Mouse (Mus musculus) frontal cortex, postnatal 25 days (tissue): ENCODE data around the gene Abcc3.

Experiments used
- DNase-seq, 2 experiments: peaks; one replicate each; pipeline ENCODE4 v3.0.0; 2022; ENCODE audit warnings: low spot score in 2 of 2

Abcc3 gene

DNA sequence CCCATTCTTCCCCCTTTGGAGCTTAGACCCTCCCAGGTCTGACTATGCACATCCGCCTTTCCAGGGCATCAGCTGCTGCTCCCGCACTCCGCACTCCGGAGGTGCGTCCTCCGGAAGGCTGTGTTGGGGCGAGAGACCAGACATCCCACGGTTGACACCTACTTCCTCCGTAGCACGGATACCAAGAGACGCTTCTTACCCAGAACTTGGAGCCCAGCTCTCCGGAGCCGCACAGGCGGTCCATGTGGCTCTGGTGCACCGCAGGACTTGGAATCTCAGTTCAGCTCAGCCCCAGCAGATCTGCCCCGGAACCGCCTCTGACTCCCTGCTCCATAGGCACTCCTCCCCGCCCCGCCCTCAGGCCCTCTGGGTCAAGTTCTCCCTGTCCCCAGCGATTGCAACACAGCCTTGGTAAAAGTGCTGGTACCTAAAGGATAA is at the start of gene Abcc3:
TSS of gene Abcc3 (minus strand) at position 326 of the 438 bp plus-strand sequence.
- no peak for DNase-seq

DNA sequence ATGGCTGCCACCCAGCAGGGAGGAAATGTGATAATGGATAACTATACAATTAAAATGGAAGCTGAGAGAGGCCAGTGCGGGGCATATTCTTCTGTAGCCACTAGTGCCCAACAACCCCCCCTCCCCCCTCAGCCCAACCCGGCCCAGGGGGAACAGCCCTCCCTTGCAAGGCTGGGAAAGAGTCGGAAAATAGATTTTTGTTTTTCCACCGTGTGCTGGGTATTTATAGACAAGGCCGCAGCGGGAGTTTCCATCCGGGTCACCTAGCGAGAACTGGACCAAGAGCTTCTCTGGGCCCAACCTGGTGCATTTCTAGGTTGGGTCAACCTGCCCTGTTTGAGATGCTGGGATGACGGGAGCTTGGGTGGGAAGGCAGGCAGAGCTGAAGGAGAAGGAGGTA is 49.0 kb upstream of the Abcc3 start:
- no peak for DNase-seq

DNA sequence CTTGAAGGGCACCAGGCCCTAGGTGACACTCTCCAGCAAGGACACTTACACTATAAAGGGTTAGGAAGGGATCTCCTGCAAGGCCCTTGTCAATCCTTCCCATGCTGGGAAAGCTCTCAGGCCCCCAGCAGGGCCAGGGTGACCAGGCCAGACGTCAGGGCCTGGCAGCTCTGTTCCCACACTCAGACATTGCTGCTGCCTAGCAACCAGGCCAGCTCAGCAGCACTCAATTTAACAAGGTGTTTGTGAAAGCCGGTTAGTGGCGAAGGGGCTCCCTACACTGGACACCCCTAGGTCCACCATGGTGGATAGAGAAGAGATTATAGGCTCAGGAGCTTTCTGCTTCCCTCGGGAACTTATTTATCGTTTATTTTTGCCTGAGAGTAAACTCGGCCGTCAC is 48.3 kb upstream of the Abcc3 start:
- no peak for DNase-seq

DNA sequence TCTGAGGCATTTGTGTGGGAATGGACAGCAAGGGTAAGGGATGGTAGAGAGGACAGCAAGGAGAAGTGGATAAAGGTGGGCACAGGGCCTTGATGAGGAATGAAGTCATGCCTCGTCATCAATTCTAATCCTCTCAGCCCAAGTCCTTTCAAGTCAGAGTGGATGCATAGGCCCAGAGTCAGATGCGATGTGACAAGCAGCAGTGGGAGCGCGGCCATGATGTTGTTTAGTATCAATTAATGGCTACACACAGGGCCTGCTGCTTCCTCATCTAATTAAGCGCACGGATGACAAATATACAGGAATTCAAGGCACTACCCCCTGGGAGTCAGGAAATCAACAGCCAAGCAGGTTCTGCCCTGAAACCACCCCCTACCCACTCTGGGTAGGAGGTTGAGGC is 47.6 kb upstream of the Abcc3 start:
- no peak for DNase-seq

DNA sequence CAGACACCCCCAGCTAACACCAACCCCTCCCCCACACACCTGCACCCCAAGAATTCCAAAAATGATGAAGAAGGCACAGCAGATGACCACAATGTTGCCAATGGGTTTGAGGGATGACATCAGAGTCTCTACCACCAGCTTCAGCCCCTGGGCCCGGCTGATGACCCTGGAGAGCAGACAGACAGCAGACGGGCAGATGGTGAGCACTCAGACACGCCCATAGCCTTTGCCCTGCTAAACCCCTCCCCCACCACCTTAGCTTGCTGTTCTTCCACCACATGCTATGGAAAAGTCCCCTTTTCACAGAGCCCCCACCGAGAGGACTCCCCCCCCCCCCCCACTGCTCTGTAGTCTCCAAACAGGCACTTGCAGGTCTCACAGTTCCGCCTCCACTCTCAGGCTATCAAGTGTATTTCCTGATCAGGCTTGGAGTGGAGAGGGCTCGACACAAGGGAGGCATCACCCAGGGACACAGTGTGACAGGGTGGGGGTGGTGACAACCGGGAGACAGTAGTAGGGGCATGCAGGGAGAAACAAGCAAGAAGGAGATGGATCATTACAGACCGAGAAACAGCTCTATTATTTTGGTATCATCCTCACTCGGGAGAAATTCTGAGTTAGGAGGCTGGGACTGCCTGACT is 36.3 kb upstream of the Abcc3 start:
- DNase-seq = no peak

DNA sequence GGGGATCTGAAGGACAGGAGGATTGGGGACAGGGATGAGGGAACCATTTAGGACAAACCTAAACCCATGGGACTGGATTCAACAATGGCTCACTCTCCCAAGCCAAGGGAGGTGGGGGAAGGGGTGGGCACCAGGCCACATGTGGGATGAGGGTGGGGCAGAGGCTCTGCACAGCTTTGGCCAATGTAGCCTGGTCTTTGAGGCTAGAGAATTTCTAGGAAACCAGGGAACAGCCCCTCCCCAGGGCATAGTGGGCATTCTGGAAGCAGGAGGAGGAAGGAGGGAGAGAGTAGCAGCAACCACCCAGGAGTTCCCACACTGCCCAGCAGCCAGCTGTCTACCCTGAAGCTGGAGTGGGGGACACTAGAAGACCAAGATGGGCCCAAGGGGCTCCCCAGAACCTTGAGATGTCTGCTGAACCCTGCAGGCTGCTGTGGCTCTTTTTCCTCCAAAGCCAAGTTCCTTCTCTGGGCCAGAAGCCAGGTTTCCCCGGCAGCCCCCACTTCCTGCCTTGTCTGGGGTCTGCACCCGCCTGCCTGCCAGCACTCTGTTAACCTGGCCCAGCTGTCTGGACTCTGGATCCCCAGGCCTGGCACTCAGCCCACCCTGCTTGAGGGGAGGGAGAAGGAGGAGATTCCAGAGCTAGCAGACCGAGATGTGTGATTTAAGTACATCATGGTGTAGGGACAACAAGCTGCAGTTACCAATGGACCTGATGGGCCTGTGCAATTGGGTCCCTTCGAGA is 35.5 kb upstream of the Abcc3 start:
- no peak for DNase-seq

DNA sequence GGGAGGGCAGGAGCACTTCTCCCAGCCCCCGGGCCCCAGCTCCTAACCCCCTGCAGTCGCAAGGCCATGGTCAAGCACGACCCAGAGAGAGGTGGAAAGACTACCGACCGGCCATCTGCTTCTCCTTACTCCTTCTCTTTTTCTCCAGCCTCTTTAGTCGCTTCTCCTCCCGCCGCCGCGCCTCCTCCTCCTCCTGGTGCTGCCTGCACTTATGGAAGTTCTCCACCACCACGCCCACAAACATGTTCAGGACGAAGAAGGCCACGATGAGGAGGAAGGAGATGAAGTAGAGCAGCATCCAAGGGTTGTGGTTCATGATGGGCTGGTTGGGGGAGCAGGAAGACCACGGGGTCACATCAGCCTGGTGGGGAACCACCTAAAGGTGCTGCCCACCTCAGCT is 32.9 kb upstream of the Abcc3 start:
- no peak for DNase-seq

DNA sequence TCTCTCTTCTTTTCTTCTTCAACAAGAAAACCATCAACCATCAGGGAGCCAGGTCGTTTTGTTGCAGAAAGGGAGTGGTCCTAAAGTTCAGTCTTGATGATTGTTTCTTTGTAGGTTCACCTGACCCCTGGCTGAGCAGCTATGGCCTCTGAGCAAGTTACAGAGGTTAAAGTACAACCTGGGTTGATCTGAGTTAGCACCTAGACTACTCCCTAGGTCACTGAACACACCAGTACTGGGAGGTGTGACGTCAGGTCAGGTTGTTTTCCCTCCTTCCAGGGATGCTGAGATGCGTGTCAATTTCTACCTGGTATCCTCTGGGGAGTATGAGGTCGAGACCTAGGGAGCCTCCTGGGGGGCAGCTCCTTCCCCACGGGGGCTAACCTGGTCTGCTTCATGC is 32.4 kb upstream of the Abcc3 start:
- no peak for DNase-seq

DNA sequence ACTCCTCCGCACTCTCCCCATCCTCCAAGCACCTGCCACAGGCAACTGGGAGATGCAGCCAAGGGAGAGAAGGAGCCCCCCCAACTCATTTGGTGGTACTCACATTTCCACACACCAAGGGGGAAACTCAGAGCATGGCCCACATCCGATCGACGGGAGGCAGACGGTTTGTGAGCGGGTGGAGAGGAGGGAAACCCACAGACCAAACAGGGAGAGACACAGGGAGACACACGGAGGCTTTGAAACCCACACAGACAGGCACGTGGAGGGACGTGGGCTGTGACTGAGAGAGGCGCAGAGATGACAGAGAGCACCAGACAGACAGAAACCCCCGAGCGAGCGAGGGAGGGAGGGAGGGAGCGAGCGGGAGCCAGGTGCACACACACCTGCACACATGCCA is 31.6 kb upstream of the Abcc3 start:
- DNase-seq = no peak

DNA sequence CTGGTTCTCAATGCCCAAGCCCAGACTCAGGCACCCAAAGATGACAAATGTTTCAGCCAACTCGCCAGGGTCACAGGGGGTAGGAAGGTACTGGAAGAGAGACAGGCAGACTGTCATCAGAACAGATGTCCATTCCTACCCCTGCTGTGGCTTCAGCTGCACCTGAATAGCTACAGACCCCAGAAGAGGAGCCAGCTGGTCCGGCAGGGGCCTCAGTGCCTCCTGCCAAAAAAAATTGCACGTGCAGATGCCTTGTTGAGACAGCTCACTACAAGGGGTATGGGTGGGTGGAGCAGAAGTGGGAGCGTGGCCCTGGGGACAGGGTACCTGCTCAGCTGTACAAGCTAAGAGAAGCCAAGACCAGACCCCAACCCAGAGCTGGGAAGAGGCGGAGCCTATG is 31.1 kb upstream of the Abcc3 start:
- no peak for DNase-seq

DNA sequence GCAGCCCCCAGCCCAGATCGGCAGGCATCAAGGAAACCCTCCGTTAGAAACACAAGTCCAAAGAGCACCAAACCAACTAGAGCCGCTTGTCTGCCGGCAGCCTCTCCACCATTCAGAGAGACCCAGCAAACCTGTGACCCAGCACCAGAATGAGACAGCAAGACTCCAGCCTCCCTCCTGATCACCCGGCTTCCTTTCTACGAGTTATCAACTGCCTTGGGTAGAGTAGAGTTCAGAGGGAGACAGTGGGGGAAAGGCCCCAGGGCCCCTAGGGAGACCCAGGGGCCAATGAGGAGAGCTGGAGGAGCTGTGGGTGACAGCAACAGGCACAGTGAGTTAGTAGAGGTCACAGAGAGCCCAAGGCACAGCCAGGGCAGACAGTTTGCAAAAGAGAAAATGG is 28.2 kb upstream of the Abcc3 start:
- no peak for DNase-seq

DNA sequence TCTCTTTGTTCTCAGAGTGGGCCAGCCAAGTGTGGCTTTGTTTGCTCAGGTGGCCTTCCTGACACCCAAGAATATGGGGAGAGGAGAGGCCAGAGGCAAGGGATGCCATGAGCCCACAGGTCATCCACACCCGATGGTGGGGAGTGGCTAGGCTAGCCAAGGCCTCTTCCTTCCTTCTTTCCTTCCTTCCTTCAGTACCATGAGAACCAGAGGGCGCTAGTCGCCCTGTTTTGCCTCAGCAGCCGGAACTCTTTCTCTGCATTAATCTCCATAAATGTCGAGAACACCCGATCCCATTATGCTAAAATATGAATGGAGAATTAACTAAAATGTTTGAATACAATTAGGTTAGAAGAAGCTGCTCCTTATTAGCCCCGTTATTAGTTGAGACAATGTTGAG is 27.5 kb upstream of the Abcc3 start:
- no peak for DNase-seq

DNA sequence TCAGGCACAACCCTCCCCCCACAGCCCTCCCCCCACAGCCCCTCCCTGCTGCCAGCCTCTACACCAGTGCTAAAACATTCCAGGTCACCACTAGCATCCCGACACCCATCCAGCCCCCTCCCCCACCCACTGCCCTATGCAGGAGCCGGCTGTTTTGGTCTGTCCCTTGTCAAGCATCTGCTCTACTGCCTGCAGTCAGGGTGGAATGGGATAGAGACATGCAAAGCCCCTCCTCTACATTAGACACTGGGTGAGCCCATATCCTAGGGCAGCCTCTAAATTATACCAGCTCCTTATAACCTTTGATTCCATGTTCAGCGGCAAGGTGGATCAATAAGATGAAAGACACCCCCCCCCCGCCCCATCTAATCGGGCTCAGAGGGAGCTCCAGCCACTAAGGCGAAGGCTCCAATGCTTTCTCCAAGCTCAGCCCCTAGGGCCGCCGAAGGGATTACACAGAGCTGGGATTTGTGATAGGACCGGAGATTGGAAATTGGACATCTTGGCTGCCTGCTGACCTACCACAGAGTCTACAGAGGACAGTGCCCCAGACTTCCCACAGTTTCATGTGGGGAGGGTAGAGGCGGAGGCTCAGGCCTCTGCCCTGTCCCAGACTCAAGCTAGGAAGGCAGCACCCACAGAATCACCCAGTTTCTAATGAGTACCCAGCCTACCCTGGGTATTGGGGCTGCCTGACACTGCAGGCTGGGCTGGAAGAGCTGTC is 26.4 kb upstream of the Abcc3 start:
- no peak for DNase-seq

DNA sequence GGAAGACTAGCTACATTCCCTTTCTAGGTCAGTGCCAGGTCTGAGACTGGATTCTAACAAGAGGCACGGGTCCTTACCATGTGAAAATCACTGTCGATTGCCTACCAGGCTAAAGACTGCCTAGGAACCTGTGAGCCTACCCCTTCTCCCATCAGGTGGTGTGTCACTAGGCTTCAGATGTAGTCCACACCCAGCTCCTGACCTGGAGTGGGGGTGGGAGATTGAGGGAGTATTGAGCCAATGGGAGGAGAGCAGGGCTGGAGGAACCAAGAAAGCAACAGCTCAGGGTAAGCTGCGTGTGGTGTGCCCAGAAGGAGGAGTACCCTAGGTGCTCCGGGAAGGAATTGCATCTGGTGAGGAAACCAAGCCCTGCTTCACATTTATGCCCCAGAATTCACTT is 21.2 kb upstream of the Abcc3 start:
- no peak for DNase-seq

DNA sequence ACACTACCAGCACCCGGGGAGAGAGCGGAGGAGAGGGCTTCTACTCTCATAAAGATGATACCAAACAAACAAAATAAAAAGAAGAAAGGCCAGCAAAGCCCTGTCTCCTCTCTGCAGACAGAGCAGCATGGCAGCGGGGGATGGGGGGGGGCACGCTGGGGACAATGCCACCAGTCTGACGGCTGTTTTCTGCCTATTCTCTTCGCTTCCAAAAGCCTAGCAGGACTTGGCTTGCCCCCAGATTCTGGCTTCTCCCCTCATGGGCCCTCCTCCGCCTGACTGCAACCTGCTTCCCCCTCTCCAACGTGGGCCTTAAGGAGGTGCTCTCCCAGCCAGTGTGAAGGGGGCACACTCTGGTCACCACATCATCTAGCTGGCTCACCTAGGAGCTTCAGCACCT is 20.7 kb upstream of the Abcc3 start:
- DNase-seq = no peak

DNA sequence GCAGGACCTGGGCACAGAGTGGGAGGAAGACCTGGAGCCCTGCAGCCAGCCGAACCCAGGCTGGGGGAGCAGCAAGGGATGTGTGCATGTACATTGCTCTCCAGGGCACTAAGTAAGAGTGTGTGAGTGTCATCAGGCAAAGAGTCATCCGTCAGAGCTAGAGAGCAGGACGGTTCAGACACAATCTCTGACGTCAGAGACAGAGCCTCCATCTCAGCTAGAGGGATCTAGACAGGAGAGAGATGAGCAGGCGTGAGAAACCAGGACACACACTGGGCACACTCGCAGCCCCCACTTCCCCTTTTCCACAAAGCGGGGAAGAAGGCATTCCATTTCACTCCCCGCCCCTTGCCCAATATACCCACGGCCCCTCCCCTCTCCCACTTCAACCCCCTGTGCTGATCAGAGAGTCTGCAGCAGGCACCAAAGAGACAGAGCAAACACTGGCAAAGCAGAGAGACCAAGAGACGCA is 20.2 kb upstream of the Abcc3 start:
- no peak for DNase-seq

DNA sequence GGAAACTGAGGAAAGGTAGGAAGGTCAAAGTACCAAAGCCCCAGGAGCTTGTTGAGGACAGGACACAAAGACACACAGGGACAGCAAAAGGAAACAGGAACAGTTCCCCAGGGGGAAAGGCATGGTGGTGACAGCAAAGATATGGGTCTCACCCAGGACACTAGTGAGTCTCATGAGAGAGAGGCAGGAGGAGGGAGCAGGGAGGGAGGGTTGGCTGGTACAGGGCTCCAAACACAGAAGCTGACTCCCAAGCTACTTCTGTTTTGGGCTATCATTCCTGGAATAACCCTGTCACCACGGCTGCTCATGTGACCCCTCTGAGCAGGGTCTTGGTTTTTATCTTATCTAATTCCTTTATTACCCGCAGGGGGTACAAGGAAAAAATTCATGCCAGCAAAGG is 19.8 kb upstream of the Abcc3 start:
- DNase-seq = no peak

DNA sequence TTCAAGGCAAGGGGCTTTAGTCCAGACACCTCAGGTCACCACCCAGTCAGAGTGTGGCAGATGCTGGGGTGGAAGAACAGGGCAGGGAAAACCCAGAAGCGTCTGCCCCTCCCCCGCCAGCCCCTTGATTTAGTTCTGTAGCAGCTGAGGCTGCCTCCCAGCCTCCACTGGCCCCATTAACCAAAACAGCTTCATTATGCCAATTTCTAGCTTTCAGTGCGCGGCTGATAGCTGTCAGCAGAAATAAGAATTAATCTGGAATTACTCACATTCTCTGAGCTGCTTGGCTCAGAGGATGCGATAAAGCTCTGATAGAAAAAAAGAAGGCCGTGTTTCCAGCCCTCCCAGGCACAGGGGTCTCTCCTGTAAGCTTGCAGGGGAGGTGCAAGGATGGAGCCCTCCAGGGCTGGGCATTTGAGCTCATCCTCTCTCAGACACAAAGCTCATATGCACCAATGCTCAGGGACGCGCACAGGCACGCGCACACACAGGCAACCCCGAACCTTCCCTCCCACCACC is 15.1 kb upstream of the Abcc3 start:
- DNase-seq = no peak

DNA sequence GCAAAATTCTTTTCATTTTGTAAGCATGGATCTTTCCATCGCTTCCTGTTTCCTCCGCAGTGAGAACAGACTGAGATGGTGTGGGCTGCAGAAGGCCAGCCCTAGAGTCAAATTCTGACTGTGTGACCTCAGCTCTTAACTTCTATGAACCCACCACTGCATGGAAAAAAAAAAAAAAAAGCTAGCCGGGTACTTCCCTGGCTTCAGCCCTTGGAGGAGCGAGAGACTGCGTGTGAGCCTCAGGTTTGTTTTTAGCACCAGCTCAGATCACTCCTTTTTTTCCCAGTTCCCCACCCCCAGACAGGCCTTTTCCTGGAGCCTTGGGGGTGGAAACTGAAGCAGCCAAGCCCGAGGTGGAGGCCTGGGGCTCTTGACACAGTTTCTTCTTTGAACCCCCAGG is 12.6 kb upstream of the Abcc3 start:
- DNase-seq = no peak

DNA sequence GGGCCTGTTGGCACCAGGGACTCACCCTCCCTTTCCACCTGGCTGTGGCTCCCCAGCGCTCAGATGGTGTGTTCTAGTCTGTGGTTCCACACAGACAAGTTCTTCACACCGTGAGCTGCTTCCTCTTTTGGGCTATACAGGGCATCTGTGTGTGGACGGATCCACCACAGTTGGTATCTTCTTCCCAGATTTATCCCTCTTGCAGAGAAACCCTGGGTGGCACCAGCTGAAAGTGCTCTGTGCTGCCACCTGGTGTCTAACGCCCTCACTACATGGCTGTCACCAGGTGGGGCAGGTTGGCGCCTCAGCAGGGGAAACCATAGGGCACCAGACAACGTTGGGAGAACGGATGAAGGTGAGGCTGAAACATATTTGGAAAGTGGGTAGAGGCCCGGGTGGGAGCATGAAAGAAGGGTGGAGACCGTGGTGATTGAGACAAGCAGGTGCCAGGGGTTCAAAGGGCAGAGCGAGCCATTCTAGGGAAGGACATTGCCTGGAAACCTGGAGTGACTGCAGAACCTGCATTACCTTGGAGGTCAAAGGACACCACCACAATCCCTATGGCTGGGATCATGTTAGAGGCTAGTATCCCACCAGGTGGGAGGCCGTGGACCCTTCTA is 12.0 kb upstream of the Abcc3 start:
- peak; percentile 81 to 88 for DNase-seq

DNA sequence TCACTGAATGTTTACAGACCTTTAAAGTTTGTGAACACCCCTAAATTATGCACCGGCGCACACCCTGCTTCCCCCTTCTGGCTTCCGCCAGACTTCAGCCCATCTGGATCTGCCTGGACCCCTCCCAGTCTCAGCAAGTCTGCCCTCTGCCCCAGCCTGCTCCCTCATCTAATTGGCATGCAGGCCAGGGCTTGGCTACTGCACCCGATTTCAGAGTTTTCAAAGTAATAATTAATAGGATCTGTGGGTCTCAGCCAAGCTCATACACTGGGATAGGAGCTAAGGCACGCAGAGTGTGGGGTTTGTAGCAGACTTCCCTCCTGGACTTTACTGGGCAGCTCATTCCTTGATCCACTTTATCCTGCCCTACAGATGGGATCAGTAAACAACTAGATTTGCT is 11.4 kb upstream of the Abcc3 start:
- DNase-seq = no peak

DNA sequence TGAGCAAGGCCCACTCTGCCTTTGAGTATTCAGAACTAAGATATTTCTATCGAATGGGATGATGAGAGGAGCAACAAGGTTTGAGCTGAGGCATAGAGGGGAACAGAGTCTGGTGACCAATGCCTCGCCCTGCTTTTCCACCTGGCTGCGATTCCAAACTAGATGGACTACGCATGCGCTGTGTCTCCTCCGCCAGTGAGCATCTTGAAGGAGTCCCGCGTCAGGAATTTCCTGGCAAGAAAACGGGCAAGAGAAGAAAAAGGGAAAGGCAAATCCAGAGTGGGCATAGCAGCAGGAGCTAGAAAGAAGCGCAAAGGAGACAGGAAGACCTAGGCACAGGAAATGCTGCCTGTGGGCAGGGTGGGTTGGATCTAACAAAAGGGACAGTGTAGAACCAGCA is 11.0 kb upstream of the Abcc3 start:
- DNase-seq = no peak
